Mouse (Mus musculus): Measurements from ENCODE around the gene Pogz. TPM values are rescaled to one million over a fixed set of nuclear protein-coding genes. Genes with fewer than 3 reads are reported as not detected.
A peak's percentile ranks its signal among the peaks of the same experiment; 100 is the strongest.

Pogz gene
- total and polyA plus RNA-seq, 2 experiments from 2014 or later = 5.8 to 22.3 TPM

DNA sequence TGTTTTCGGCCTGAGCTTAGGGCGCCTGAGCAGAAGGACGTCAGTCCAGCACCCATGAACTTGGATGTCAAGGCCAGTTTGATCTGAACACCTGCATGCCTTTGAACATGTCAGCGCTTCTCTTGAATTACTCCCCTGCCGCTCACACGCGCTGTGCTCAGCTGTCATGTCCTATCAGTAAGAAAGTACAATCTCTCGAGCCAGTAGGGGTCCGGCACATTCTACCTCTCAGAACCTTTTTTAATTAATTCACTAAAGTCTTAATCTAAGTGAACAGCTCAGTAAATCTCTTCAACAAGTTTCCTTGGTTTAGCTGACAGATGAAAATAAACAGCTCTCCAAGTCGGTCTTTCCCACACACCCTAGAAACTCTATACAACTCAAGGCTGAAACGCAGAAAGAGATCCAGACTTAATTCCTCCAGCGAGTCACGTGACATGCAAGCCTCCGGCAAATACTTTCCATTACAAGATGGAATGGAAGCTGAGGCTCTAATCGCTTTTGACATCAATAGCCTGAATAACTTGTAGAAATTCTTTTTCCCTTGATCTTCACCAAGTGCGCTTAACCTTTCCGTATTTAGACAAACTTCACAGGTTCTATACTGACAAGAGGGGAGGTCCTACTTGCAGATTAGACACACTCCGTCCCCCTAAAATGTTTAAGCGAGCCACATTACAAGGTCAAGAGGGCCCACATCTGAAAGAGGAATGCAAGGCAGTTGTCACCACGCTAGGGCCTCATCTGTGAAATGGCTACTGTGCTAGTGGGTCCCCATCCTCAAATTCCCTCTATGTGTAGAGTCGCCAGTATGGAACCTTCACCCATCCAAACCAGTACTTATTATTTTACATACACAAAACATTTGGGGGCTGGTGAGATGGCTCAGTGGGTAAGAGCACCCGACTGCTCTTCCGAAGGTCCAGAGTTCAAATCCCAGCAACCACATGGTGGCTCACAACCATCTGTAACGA is 17.6 kb upstream of the Pogz start:
- H3K4me1 ChIP-seq (ENCODE audit: control insufficient read depth, insufficient read depth) = peaks cover 5% of the 10 kb centered on the region; the same call in 1 of the 2 replicates
- no peaks in the 10 kb centered on the region for H3K9me3 ChIP-seq (replicated peaks; ENCODE audit: control insufficient read depth, low read length)
- 47% methylated on average over 23 of the region's 24 CpGs for WGBS
- no peak overlapping the region for H3K9ac ChIP-seq (replicated peaks; ENCODE audit: low read depth, low read length)
- TF ChIP-seq EP300 (IDR thresholded peaks at IDR 0.05; ENCODE audit: low read depth) (no peak), CTCF (IDR thresholded peaks at IDR 0.05; ENCODE audit: low read depth) (no peak)
- ATAC-seq (ENCODE audit: insufficient read depth, low read depth) (no peak), DNase-seq (ENCODE audit: low spot score) (peak; percentile 18)
- no peaks in the 10 kb centered on the region for H3K27me3 ChIP-seq (ENCODE audit: control insufficient read depth, insufficient read depth, low read length)
- no peak overlapping the region for H3K4me3 ChIP-seq (ENCODE audit: low read depth, low read length)
- H3K27ac ChIP-seq (ENCODE audit: low read depth) = no peak overlapping the region; the same call in 1 of the 2 replicates
- H3K4me2 ChIP-seq (ENCODE audit: low read depth, low read length) = no peak overlapping the region
- H3K36me3 ChIP-seq (replicated peaks; ENCODE audit: control insufficient read depth, insufficient read depth, low read length) = no peaks in the 10 kb centered on the region

DNA sequence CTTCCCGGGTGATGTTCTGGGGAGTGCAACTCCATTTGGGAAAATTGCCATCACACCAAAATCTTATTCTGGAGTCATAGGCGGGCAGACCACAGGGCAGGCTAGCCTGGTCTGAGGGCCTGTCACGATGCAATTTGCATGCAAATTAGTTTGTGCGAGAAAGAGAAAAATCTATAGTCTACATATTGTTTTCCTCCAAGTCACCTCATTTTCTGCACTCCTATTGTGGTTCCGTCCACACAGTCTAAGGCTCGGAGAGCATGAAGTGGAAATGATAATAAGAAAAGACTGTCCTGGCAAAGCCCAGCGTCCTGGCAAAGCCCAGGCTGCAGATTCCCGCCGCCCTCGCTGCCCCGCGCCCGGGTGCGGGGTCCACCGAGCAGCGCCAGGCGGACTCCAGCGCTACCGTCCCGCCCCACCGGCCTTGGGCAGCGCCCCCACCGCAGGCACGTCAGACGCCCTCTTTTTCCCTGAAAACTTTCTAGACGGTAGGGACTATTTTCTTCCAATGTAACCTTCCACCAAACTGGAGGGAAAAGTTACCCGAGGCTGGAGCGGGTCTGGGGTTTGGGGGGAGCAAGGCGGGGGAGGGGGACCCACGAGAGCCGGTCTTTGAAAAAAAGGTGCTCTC is 16.2 kb upstream of the Pogz start:
- TF ChIP-seq EP300 (IDR thresholded peaks at IDR 0.05; ENCODE audit: low read depth) = no peak
- TF ChIP-seq CTCF (IDR thresholded peaks at IDR 0.05; ENCODE audit: low read depth) = no peak
- Histone ChIP-seq H3K4me3 (ENCODE audit: low read depth, low read length) (peak overlapping the region; percentile 61), H3K27me3 (ENCODE audit: control insufficient read depth, insufficient read depth, low read length) (no peaks in the 10 kb centered on the region), H3K9me3 (replicated peaks; ENCODE audit: control insufficient read depth, low read length) (no peaks in the 10 kb centered on the region), H3K4me2 (ENCODE audit: low read depth, low read length) (peak overlapping the region; percentile 69), H3K9ac (replicated peaks; ENCODE audit: low read depth, low read length) (peak overlapping the region; percentile 72), H3K36me3 (replicated peaks; ENCODE audit: control insufficient read depth, insufficient read depth, low read length) (no peaks in the 10 kb centered on the region), H3K27ac (ENCODE audit: low read depth) (peak overlapping the region; percentile 83), H3K4me1 (ENCODE audit: control insufficient read depth, insufficient read depth) (peaks cover 5% of the 10 kb centered on the region; the same call in 1 of the 2 replicates)
- ATAC-seq (ENCODE audit: insufficient read depth, low read depth) (peak; percentile 59), DNase-seq (ENCODE audit: low spot score) (peak; percentile 59)
- 4% methylated on average over 31 of the region's 31 CpGs for WGBS

DNA sequence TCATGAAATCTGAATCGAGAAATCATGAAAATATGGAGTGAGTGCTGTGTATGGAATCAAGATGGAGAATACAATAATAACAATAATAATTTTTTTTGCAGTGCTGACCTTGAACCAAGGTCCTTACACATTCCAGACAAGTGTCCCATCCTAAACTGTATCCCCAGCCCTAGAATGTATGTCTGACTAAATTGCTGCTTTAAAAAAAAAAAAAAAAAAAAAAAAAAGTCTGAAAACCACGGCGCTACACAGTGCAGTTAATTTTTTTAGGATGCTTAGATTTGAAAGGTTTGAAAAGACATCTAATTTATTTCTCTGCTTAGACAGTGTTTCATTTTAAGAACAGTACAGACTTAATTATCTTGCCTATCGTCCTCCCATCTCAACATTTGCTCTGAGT is 15.3 kb upstream of the Pogz start:
- peak overlapping the region; percentile 61 for H3K4me3 ChIP-seq (ENCODE audit: low read depth, low read length)
- peaks cover 5% of the 10 kb centered on the region; the same call in 1 of the 2 replicates for H3K4me1 ChIP-seq (ENCODE audit: control insufficient read depth, insufficient read depth)
- WGBS = 85% methylated on average over 4 of the region's 4 CpGs
- no peak for TF ChIP-seq CTCF (IDR thresholded peaks at IDR 0.05; ENCODE audit: low read depth)
- no peak for TF ChIP-seq EP300 (IDR thresholded peaks at IDR 0.05; ENCODE audit: low read depth)
- peak overlapping the region; percentile 69 for H3K4me2 ChIP-seq (ENCODE audit: low read depth, low read length)
- H3K9ac ChIP-seq (replicated peaks; ENCODE audit: low read depth, low read length) = peak overlapping the region; percentile 72; the same call in 1 of the 2 replicates
- no peaks in the 10 kb centered on the region for H3K27me3 ChIP-seq (ENCODE audit: control insufficient read depth, insufficient read depth, low read length)
- no peaks in the 10 kb centered on the region for H3K9me3 ChIP-seq (replicated peaks; ENCODE audit: control insufficient read depth, low read length)
- H3K27ac ChIP-seq (ENCODE audit: low read depth) = no peak overlapping the region
- no peaks in the 10 kb centered on the region for H3K36me3 ChIP-seq (replicated peaks; ENCODE audit: control insufficient read depth, insufficient read depth, low read length)
- ATAC-seq (ENCODE audit: insufficient read depth, low read depth) = no peak
- DNase-seq (ENCODE audit: low spot score) = no peak

DNA sequence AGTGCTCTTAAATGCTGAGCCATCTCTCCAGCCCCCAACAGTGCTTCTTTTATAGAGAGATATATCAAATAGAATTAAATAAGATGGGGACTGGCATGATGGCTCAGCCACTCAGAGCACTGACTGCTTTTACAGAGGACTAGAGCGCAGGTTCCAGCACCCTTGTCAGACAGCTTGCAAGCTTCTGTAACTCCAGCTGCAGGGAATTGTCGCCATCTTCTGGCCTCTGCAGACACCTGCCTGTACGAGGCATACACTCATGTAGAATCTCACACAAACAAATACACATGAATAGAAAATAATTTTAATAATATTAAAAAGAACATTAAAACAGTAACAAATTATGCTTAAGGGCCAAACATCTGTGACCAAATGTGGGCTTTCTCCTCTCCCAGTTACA is 13.3 kb upstream of the Pogz start:
- ATAC-seq (ENCODE audit: insufficient read depth, low read depth) (no peak), DNase-seq (ENCODE audit: low spot score) (no peak)
- no peak overlapping the region for H3K4me3 ChIP-seq (ENCODE audit: low read depth, low read length)
- H3K36me3 ChIP-seq (replicated peaks; ENCODE audit: control insufficient read depth, insufficient read depth, low read length) = no peaks in the 10 kb centered on the region
- H3K9me3 ChIP-seq (replicated peaks; ENCODE audit: control insufficient read depth, low read length) = no peaks in the 10 kb centered on the region
- 82% methylated on average over 3 of the region's 3 CpGs for WGBS
- no peak overlapping the region for H3K4me2 ChIP-seq (ENCODE audit: low read depth, low read length)
- no peak for TF ChIP-seq CTCF (IDR thresholded peaks at IDR 0.05; ENCODE audit: low read depth)
- TF ChIP-seq EP300 (IDR thresholded peaks at IDR 0.05; ENCODE audit: low read depth) = no peak
- no peaks in the 10 kb centered on the region for H3K27me3 ChIP-seq (ENCODE audit: control insufficient read depth, insufficient read depth, low read length)
- H3K4me1 ChIP-seq (ENCODE audit: control insufficient read depth, insufficient read depth) = peaks cover 5% of the 10 kb centered on the region; the same call in 1 of the 2 replicates
- no peak overlapping the region for H3K27ac ChIP-seq (ENCODE audit: low read depth)
- no peak overlapping the region for H3K9ac ChIP-seq (replicated peaks; ENCODE audit: low read depth, low read length)

DNA sequence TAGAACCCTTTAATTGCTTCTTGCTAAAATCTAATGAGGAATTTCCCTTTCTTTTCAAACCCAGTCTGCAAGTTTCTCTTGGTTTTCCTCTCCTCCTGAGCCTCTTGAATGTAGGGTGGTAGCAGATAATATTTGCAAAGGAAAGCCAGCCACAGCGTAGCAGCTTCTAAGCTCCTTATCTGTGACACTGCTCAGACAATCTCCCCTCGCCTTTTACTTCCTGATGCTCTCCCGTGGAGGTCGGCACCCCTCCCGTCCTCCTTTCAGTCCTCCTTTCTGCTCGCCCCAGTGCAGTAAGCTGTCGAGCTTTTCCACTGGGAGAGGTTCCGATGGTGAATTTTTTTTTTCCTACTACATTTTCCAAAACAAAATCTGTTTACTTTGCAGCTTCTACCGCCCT is 5.3 kb upstream of the Pogz start:
- no peak overlapping the region for H3K4me3 ChIP-seq (ENCODE audit: low read depth, low read length)
- WGBS = 4% methylated on average over 9 of the region's 9 CpGs
- no peak overlapping the region for H3K27ac ChIP-seq (ENCODE audit: low read depth)
- no peaks in the 10 kb centered on the region for H3K9me3 ChIP-seq (replicated peaks; ENCODE audit: control insufficient read depth, low read length)
- H3K9ac ChIP-seq (replicated peaks; ENCODE audit: low read depth, low read length) = no peak overlapping the region
- H3K4me1 ChIP-seq (ENCODE audit: control insufficient read depth, insufficient read depth) = no peaks in the 10 kb centered on the region; the same call in 1 of the 2 replicates
- no peak for TF ChIP-seq EP300 (IDR thresholded peaks at IDR 0.05; ENCODE audit: low read depth)
- TF ChIP-seq CTCF (IDR thresholded peaks at IDR 0.05; ENCODE audit: low read depth) = no peak
- DNase-seq (ENCODE audit: low spot score) (no peak), ATAC-seq (ENCODE audit: insufficient read depth, low read depth) (no peak)
- peak overlapping the region; percentile 26; the same call in 1 of the 2 replicates for H3K4me2 ChIP-seq (ENCODE audit: low read depth, low read length)
- H3K27me3 ChIP-seq (ENCODE audit: control insufficient read depth, insufficient read depth, low read length) = no peaks in the 10 kb centered on the region
- H3K36me3 ChIP-seq (replicated peaks; ENCODE audit: control insufficient read depth, insufficient read depth, low read length) = no peaks in the 10 kb centered on the region
